Mouse (Mus musculus) G1E (cell line): ENCODE data around the gene Phc2.

ENCODE experiments used
- GATA1 ChIP-seq: IDR thresholded peaks from 2 replicates; pipeline ENCODE4 v1.6.1; 2012; ENCODE audit warnings: borderline replicate concordance, low read length, inconsistent platforms, mixed read lengths
- TAL1 ChIP-seq: conservative IDR thresholded peaks from 2 replicates; pipeline ENCODE4 v1.6.1; 2012; ENCODE audit warnings: low read depth, low read length, inconsistent platforms, mixed read lengths

- TF ChIP-seq TAL1 (no peak), GATA1 (no peak)
These were observed 93.8 kb downstream of the Phc2 start for GRCm38 (mm10) chr4:128748309-128748708.
